Mouse (Mus musculus): ENCODE measurements around the gene Hist1h4d.
"Not testable (repeated sequence)": the region's sequence is repeated elsewhere in the genome, so short reads cannot be mapped to it uniquely, and the experiment has no call there.

Hist1h4d gene

DNA sequence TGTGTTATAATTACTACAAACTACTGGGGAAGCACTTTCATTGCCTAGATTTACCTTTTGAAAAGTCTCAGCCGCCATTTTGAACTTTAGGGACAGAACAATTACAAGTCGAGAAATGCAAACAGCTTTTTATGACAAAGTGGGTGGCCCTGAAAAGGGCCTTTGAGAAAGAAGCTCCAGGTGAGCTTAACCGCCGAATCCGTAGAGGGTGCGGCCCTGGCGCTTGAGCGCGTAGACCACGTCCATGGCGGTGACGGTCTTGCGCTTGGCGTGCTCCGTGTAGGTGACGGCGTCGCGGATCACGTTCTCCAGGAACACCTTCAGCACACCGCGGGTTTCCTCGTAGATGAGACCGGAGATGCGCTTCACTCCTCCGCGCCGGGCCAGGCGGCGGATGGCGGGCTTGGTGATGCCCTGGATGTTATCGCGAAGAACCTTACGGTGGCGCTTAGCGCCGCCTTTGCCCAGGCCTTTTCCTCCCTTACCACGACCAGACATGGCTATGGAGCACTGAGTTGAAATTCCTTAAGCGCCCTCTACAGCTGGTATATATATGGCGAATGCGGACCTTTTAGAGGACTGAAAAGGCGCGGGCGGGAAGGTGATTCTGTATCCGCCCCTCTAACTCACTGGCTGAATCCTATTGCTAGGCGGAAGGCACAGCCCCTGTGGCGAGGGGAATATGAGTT is 30.1 kb upstream of the Hist1h4d start, which contains the start of gene Hist1h4f:
Gene Hist1h4f, minus strand, starts transcription at position 503 of the 689 bp plus-strand sequence.
- ATAC-seq (ENCODE audit: low TSS enrichment) = peak; percentile 88

DNA sequence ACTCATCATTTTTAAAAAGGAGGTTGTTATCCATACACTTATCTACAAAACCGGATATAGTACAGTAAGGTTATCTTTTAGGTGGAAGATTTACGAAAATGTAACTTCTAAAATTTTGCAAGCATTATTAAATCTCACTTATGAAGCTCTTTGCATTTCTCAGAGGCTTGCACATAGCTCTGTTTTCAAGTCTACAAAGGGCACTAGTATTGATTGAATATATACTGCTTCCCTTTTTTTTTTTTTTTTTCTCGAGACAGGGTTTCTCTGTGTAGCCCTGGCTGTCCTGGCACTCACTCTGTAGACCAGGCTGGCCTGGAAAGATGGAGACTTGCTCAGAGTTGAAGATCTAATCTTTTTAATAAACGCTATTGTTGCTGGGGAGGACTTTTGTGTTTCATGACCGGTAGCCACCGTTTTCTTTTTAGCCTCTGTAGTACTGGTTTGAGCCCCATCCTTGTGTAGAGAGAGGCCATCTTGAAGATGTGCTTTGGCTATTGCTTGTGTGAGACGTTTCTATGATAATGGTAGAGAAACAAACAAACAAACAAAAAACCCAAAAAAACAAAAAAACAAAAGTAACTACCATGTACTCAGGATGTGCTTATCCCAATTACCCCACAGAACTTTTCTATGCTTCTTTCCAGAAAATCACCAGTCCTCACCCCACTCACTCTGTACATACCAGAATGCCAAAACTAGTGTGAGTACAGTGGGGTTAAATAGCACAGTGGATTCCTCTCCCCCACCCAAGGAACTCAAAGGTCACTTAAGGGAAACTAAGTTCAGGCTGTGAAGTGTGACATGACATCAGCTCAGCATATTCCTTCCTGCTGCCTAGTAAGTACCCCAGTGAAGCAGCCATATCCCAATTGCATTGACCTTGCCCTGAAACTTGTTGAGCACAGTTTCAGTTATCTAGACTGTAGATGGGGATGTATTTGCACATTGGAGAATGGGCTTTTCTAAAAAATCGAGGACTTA is 29.2 kb upstream of the Hist1h4d start:
- ATAC-seq (ENCODE audit: low TSS enrichment) = no peak

DNA sequence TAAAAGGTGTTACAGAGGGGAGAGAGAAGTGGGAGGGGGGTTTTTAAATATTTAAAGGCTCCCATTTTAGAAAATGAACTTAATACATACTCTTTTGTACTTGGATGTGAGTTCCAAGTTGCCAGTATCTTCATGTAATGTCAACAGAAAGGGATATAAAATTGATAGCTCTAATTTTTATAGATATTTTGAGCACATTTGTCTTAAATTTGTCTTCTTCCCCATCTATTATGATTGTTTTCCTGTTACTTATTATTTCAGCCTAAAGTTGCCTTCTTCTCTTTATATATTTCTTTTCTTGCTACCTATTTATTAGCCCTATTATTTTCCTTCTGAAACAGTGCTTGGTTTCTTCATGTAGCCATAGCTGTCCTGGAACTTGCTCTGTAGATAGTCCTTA is 28.4 kb upstream of the Hist1h4d start, which contains the start of gene Hist1h1d:
Gene Hist1h1d, plus strand, starts transcription at position 301 of the 400 bp plus-strand sequence.
- ATAC-seq (ENCODE audit: low TSS enrichment) = no peak

DNA sequence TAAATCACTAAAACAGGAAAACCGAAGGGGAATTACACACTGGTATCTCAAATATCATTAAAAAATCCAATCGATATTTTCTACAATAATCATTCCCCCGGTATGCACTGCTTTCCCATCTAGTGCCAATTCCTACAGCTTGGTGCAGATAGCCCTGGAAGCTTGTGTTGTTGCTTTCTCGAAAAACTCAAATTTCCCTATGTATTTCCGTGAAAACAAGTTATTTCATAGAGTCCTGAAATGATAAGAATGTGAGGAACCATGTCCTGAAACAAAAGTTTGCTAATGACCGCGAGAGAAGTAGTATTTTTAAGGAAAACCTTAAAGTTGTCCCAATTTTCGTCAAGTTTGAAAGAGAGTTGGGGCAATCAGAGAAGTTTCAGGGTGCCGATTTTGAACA is 27.0 kb upstream of the Hist1h4d start:
- ATAC-seq (ENCODE audit: low TSS enrichment) = no peak

DNA sequence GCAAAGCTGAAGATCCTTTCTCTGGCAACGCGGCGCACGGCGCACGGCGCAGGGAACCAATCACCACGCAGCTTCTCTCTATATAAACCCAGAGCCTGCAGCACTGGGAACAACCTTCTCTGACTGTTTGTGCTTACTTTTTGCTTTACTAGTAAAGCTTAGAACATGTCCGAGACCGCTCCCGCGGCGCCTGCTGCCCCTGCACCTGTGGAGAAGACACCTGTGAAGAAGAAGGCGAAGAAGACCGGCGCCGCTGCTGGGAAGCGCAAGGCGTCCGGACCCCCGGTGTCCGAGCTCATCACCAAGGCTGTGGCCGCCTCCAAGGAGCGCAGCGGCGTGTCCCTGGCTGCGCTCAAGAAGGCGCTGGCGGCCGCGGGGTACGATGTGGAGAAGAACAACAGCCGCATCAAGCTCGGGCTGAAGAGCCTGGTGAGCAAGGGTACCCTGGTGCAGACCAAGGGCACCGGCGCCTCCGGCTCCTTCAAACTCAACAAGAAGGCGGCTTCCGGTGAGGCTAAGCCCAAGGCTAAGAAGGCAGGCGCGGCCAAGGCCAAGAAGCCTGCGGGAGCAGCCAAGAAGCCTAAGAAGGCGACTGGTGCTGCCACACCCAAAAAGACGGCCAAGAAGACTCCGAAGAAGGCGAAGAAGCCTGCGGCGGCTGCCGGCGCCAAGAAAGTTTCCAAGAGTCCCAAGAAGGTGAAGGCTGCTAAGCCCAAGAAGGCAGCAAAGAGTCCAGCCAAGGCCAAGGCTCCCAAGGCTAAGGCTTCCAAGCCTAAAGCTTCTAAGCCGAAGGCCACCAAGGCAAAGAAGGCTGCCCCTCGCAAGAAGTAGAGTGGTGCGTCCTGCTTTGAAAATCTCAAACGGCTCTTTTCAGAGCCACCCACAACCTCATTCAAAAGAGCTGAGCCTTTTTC is 26.2 kb upstream of the Hist1h4d start:
- ATAC-seq (ENCODE audit: low TSS enrichment) = peak; percentile 71

DNA sequence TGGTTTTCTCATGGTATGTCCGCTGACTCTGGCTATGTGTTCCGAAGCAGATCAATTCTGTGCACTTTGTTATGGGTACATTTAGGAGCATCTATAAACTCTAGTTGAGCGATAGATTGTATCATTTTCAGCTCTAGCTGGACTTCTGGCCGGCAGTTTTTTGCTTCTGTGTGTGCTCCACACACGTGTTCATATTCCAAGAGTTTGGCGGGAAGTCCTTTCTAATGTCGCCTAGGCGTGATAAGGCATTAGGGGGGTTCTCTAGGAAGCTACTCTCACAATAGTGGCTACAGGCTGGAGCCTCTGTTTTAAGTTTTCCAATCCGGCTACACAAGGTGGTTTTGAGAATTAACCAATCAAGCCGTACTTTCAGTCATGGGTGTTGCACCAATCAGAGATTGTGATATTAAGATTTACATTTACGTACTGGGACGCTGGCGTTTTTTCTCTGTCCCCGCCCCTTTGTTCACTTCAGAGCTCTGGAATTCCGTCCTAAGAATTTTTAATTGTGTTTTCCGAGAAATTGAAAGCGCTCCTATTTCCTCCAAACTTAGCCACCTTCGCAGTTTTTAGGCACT is 25.5 kb upstream of the Hist1h4d start:
- ATAC-seq (ENCODE audit: low TSS enrichment) = peak; percentile 86

DNA sequence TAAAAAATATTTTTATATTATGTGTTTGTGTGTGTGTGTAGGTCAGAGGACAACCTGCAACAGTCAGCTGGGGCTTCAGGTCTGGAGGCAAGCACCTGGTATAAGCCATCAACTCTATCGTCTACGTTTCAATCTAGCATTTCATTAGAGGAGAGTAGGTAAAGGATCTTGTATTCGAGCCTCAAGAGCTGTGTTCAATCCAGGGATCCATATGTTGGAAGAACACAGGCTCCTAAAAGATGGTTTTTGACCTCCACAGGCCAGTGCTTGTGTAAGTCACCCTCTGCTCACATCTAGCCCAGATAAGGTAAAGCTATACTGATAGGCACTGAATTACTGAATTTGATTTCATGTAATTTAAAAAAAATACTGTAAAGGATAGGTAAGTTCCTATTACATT is 24.5 kb upstream of the Hist1h4d start:
- ATAC-seq (ENCODE audit: low TSS enrichment) = no peak

DNA sequence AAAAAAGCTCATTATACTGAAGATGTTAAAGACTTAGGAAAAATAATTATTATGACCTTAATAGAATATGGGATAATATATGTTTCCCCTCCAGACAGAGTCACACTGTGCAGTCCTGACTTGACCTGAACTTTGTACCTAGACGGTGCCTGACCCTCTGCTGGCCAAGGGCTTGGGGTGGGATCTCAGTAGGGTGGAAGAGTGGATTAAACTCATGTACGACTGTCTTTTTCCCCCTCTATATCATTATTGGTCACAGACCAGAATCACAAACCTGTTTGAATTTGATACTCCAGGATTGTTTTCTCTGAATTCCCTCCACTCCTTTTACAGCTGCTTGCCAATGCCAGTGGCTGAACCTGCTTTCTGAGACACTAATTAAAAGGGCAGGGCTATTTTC is 20.7 kb upstream of the Hist1h4d start:
- ATAC-seq (ENCODE audit: low TSS enrichment) = not testable (repeated sequence)

DNA sequence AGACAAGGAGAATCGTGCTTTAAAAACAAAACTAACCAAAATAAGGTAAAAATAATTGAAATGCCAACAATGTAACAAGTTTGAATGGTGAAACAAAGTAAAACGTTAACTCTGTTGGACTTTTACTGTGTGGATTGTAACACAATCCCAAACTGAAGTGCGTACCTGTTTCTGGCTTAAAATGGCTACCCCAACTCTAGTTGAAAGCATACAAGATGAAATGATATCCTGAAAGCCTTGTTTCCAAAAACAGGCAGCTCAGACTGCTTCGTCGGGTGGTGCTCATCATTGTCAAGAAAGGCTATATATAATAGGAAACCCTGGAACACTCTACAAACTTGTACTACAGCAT is 19.9 kb upstream of the Hist1h4d start:
- not testable (repeated sequence) for ATAC-seq (ENCODE audit: low TSS enrichment)

DNA sequence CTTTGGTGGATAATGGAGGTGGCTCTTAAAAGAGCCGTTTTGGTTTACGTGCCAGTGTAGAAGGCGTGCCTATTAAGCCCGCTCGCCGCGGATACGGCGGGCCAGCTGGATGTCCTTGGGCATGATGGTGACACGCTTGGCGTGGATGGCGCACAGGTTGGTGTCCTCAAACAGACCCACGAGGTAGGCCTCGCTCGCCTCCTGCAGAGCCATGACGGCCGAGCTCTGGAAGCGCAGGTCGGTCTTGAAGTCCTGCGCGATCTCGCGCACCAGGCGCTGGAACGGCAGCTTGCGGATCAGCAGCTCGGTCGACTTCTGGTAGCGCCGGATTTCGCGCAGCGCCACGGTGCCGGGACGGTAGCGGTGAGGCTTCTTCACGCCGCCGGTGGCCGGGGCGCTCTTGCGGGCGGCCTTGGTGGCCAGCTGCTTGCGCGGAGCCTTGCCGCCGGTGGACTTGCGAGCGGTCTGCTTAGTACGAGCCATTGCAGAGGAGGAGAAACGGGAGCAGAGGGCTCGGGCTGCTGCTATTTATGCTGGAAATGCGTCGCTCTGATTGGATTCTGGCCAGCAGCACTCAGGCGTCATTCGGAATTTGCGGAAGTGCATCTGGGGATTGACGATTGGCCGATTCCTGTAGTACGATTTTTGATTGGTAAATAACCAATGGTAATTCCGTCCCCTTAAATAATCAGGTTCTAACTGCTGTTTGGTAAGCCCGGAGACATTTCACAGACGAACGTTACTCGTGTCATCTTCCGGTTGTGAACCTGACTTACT is 19.3 kb upstream of the Hist1h4d start, which contains the start of gene Hist1h3e:
Gene Hist1h3e, minus strand, starts transcription at position 487 of the 777 bp plus-strand sequence.
- peak; percentile 92 for ATAC-seq (ENCODE audit: low TSS enrichment)

DNA sequence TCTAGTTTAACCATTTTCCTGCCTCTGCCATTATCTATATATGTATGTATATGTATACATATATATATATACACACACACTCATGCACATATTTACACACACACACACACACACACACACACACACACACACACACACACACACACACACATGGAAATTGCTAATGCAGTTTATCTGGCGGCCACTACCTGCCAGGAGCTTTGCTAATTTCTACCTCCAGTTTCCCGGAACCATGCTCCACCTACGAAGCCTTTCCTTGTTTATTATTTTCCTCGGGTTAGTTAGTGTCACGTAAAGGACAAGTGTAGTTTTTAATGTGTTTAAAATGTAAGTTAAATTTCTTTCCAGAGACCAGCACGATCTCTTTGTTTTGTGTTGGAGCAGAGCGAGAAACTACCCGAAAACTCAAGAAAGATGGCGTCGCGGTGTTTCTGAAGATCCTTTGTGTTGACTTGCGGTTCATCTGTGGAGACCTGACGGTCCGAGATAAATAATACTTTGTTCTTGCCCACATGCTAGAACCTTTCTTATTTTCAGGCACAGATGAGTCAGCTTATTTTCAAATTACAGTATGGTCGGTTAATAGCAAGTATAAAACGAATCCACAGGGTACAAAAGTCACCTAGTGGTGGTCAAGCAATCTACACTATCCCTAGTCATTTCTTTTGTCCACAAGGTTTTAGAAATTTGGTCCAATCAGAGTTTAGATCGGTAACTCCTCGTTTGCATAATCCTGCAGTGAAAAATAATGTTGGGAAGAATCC is 18.5 kb upstream of the Hist1h4d start:
- ATAC-seq (ENCODE audit: low TSS enrichment) = peak; percentile 78

DNA sequence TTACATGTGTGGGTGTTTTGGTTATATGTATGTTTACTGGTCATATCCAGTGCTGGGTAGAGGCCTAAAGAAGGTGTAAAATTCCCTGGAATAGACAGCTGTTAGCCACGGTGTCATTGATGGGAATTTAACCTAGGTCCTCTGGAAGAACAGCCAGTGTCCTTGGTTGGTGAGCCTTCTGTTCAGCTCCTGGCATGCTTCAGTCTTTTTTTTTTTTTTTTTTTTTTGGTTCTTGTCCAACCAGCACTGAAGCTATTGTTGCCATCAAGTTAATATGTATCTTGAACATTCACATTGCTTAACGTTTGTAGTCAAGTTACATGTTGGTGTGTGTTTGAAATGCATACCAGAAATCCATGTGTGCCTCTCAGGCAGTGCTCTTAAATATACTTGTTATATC is 16.9 kb upstream of the Hist1h4d start:
- no peak for ATAC-seq (ENCODE audit: low TSS enrichment)

DNA sequence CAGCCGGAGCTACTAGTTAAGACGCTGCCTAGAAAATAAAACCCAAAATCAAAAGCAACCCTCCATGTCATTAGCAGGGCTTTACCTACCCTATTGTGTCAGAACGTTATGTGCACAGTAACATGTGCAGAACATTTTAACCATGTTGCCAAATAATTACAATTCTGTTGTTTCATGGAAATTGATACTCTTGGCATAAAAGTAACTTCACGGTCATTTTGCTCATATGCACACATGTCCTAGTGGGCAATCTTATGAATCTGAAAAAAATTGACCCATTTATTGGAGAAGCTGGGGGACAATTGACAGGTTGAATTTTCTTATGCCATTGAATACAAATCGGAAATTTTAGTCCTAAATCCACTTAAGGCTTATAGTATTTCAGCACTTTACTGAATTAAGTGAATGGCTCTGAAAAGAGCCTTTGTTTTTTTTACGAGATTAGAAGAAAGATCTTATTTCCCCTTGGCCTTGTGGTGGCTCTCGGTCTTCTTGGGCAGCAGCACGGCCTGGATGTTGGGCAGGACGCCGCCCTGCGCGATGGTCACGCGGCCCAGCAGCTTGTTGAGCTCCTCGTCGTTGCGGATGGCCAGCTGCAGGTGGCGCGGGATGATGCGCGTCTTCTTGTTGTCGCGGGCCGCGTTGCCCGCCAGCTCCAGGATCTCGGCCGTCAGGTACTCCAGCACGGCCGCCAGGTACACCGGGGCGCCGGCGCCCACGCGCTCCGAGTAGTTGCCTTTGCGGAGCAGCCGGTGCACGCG is 11.0 kb upstream of the Hist1h4d start:
- ATAC-seq (ENCODE audit: low TSS enrichment) = not testable (repeated sequence)

DNA sequence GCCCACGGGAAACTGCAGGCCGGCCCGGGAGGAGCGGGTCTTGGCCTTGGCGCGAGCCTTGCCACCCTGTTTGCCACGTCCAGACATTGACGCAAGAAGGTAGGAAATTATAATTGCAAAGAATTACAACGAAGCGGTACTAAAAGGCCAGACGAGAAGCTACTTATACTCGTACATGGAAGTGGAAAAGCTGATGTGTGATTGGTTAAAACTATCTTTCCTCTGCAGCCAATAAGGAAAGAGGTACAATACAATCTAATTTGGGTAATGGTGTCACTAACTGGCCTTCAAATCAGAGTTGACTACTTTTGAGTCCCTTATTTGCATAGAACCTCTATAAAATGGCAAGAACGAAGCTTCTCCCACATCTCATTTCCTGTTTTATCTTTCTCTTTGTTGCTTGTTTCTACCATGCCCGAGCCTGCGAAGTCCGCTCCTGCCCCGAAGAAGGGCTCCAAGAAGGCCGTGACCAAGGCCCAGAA is 10.3 kb upstream of the Hist1h4d start, which contains the start of the genes Hist1h2ae and Hist1h2bg:
Gene Hist1h2ae, minus strand, starts transcription at position 199 of the 482 bp plus-strand sequence.
Gene Hist1h2bg, plus strand, starts transcription at position 375 of the 482 bp plus-strand sequence.
- ATAC-seq (ENCODE audit: low TSS enrichment) = peak; percentile 96

DNA sequence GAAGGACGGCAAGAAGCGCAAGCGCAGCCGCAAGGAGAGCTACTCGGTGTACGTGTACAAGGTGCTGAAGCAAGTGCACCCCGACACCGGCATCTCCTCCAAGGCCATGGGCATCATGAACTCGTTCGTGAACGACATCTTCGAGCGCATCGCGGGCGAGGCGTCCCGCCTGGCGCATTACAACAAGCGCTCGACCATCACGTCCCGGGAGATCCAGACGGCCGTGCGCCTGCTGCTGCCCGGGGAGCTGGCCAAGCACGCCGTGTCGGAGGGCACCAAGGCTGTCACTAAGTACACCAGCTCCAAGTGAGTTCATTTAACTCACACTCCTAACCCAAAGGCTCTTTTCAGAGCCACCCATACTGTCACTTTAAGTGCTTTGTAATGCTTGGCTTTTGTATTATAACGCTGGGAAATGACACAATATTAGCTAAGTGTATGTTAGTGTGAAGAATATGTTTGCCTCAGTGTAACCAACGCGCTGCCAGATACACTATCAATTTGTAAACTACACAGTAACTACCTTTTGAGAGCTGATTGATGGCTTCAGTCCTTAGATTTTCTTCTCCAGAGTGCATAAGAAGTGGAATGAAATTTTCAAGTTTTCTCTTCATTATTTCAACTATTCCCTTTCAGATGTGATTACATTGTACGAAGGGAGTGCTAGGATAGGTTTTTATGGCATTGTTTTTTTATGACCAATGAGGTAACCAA is 9.7 kb upstream of the Hist1h4d start:
- not testable (repeated sequence) for ATAC-seq (ENCODE audit: low TSS enrichment)

DNA sequence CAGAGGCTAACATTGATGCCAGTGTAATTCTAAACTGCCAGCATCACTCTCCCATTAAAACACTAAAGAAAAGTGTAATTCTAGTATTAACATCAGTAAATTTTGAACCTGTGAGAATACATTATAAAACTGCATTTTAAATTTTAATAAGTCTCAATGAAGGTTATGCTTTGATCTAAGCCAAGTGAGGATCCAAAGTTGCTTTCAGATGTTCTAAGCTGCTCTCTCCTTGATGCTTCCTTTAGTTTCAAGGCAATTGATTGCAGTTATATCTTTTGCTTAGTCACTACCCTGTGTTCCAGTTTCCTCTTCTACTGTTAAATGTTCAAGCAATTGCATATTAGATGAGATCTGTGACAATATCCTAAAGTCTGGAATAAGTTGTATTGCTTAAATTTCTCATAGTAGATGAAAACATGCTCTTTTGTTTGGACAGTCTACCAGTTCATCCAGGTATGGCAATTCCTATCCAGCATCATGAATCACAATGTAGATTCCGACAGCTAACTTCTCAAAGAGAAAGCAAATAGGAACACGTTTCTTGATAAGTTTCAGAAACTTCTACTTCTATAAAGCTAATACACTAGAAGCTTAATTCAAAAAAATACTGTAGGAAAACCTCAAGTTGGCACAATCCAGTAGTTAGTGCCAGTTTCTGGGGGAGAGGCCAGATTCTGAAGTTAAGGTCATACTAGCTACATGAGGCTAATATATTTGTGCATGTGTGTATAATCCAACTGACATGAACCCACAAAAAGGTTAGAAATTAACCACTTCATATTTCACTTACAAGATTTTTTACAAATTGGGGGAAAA is 9.0 kb upstream of the Hist1h4d start:
- ATAC-seq (ENCODE audit: low TSS enrichment) = no peak

Measured in frontal cortex, adult (tissue).